Mouse (Mus musculus) right cerebral cortex, postnatal 4 days (tissue): ENCODE results near the gene Tnni2.
A peak's percentile ranks its signal among the peaks of the same experiment; 100 is the strongest.
"Not testable (repeated sequence)": the region's sequence is repeated elsewhere in the genome, so short reads cannot be mapped to it uniquely, and the experiment has no call there.

Source experiments
- DNase-seq: peaks from one replicate; pipeline ENCODE4 v3.0.0-alpha.2; 2022

The Tnni2 gene

GRCm38 (mm10) chr7:142441585-142441984 is at the start of gene Tnni2:
TSS of gene Tnni2 (plus strand) at chr7:142441808.
- DNase-seq = no peak

- DNase-seq = no peak
Observed at GRCm38 (mm10) chr7:142393191-142393590, 48.4 kb upstream of the Tnni2 start.

- no peak for DNase-seq
Observed at GRCm38 (mm10) chr7:142394261-142395190, 47.1 kb upstream of the Tnni2 start.

- no peak for DNase-seq
Observed at GRCm38 (mm10) chr7:142395472-142395871, 46.1 kb upstream of the Tnni2 start.

GRCm38 (mm10) chr7:142396611-142397010 is 45.0 kb upstream of the Tnni2 start:
- no peak for DNase-seq

GRCm38 (mm10) chr7:142398052-142398451 is 43.6 kb upstream of the Tnni2 start:
- DNase-seq = no peak

GRCm38 (mm10) chr7:142399250-142399649 is 42.4 kb upstream of the Tnni2 start:
- no peak for DNase-seq

- DNase-seq = no peak
Observed at GRCm38 (mm10) chr7:142400112-142400749, 41.4 kb upstream of the Tnni2 start.

GRCm38 (mm10) chr7:142400750-142401142 is 40.9 kb upstream of the Tnni2 start:
- peak; percentile 25 for DNase-seq

- DNase-seq = no peak
Observed at GRCm38 (mm10) chr7:142403591-142403990, 38.0 kb upstream of the Tnni2 start.

- DNase-seq = not testable (repeated sequence)
Observed at GRCm38 (mm10) chr7:142405134-142405533, 36.5 kb upstream of the Tnni2 start.

GRCm38 (mm10) chr7:142407935-142408334 is 33.7 kb upstream of the Tnni2 start:
- no peak for DNase-seq

GRCm38 (mm10) chr7:142408686-142409085 is 32.9 kb upstream of the Tnni2 start:
- DNase-seq = no peak

- no peak for DNase-seq
Observed at GRCm38 (mm10) chr7:142409603-142410002, 32.0 kb upstream of the Tnni2 start.

GRCm38 (mm10) chr7:142413285-142413684 is 28.3 kb upstream of the Tnni2 start:
- no peak for DNase-seq

GRCm38 (mm10) chr7:142415314-142415713 is 26.3 kb upstream of the Tnni2 start:
- no peak for DNase-seq

- no peak for DNase-seq
Observed at GRCm38 (mm10) chr7:142416225-142416624, 25.4 kb upstream of the Tnni2 start.

- DNase-seq = no peak
Observed at GRCm38 (mm10) chr7:142418027-142418426, 23.6 kb upstream of the Tnni2 start.

- no peak for DNase-seq
Observed at GRCm38 (mm10) chr7:142418679-142419078, 22.9 kb upstream of the Tnni2 start.

- no peak for DNase-seq
Observed at GRCm38 (mm10) chr7:142419887-142420286, 21.7 kb upstream of the Tnni2 start.

GRCm38 (mm10) chr7:142421826-142422225 is 19.8 kb upstream of the Tnni2 start:
- DNase-seq = no peak

GRCm38 (mm10) chr7:142425641-142426213 is 15.9 kb upstream of the Tnni2 start:
- DNase-seq = no peak

- DNase-seq = peak; percentile 50
Observed at GRCm38 (mm10) chr7:142428213-142428612, 13.4 kb upstream of the Tnni2 start.
